Mouse (Mus musculus): ENCODE data around the gene Gm17349.

The Gm17349 gene

DNA sequence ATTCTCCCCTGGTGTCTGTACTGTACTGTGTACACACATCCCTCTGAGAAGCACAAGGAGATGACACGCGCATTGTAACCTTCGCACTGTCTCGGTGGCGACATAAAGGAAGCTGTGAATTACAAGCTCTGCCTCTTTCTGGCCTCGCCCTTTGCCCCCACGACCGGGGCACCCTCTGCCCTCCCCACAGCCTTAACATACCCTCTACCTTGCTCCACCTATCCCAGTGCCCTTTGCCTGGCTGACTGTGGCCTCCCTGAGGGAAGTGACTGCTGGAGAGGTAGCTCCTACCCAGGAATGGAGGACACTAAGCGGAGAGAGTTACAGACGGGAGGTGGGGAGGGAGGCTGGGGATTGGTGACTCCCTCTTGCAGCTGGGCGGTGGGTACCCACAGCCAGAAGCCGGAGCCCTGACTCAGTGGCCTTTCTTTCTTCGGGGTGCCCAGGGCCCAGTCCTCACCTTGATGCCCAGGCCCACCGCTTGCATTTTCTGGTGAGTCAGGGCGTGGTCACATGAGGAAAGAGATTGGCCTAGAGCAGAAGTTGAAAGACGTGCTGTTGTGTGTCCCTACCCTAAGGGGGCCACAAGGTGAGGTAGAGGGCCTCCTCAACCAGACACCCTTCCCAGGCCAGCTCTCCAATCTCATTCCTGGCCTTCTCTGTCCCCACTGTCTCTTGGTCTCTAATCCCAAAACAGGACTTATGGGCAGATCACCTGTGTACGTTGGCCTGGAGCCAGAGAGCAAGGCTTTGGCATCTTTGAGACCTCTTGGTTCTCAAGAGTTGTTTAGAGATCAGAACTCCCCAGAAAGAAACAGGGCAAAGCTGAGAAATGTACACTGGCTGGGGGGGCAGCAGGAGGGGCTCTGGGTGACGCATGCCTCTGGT, 4.8 kb downstream of the Gm17349 start:
- DNase-seq (ENCODE audit: low read depth, low spot score) = no peak

DNA sequence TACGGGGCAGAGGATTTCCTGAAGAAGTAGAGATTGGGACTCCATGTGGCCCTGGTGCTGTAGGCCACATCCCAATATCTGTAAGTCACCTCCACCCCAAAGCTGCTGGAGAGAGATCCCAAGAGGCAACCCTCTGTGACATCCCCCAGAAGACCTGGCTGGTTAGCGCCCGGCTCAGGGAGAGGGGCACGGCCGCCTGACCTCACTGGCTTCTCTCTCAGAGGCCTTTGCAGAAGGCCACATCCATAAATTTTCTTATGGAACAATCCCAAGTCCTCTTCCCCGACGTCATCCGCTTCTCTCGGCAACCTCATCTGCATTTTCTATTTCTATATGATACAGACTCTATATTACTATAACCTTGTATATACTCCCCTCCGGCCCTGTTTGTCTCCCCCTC, 5.6 kb downstream of the Gm17349 start:
- no peak for DNase-seq (ENCODE audit: low read depth, low spot score)

DNA sequence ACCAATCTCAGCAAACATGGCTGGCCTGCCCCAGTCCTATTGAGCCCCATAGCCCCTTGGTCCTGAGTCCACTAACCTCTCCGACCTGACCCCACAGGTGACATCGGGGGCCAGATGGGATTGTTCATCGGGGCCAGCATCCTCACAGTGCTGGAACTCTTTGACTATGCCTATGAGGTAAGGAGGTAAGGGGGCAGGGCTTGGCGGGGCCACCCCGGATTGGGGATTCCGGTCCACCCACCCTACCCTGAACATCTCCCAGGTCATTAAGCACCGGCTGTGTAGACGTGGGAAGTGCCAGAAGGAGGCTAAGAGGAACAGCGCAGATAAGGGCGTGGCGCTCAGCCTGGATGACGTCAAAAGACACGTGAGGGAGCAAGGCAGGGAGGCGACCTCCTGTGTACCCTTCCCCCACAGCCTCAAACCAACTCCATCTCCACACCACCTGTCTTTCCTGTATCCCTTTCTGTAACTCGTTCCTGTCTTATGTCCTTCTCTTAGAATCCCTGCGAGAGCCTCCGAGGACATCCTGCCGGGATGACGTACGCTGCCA, 6.7 kb downstream of the Gm17349 start:
- no peak for DNase-seq (ENCODE audit: low read depth, low spot score)

DNA sequence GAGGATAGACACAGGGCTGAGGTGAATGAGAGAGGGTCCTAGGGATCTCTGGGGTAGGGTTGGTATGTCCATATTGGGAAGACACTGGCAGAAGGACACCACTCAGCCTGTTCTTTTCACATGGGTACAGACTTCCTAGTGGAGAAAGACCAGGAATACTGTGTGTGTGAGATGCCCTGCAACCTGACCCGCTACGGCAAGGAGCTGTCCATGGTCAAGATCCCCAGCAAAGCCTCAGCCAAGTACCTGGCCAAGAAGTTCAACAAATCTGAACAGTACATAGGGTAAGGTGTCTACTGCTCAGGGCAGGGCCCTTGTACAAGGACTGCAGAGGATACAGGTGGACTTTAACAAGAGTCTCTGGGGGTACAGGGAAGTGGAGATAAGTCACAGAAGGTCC, 8.0 kb downstream of the Gm17349 start:
- DNase-seq (ENCODE audit: low read depth, low spot score) = no peak

DNA sequence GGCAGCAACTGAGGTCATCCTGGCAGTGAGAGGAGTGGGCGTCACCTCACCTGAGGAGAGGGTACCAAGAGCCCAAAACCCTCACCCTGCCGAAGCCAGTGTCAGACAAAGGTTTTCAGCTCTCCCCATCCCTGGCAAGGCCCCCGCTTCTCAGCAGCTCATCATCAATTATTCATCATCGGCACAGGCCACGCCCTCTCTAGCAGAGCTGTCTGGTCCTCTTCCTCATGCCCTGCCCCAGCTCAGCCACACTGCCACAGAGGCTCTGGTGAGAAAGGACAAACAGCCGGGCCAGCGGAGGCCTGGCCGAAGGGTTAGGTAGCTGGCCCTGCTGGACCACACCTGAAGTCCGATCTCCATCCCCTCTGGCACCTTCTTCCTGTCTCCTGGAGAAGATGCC, 13.3 kb downstream of the Gm17349 start:
- DNase-seq (ENCODE audit: low read depth, low spot score) = no peak

DNA sequence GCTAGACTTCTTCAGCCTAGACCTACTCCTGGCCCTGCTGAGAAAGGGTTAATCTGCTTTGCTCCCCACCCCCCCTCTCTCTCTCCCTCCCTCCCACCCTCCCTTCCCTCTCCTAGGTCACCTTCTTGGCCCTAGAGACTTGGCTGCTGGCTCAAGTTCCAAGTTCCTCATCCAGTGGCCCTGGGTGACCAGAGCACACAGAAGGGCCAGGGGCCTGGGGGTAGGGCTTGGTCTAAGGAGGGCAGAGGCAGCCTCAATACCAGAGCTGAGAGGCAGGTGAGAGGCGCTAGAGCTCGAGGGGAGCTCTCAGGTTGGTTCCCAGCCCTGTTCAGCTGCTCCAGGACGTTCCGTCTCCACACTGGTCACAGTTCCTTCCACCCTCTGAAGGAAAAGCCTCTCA, 14.4 kb downstream of the Gm17349 start:
- DNase-seq (ENCODE audit: low read depth, low spot score) = no peak

DNA sequence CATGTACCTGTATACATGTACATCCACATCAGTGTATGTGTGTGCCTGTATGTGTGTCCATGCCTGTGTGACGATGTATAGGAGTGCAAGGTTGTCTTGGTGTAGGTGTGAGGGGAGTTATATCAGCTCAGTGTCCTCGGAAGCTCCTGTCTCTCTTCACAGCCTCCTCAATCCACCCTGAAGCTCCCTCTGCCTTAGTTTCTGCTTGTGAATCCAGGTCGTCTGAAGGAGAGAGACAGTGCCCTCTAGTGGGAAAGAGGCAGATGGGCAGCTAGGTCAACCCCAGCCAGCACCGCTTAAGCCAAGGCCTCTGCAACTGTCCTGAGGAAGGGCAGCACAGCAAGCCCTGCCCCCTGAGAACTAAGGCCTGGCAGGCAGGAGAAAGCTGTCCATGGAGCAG, 16.6 kb downstream of the Gm17349 start:
- DNase-seq (ENCODE audit: low read depth, low spot score) = peak; percentile 65

DNA sequence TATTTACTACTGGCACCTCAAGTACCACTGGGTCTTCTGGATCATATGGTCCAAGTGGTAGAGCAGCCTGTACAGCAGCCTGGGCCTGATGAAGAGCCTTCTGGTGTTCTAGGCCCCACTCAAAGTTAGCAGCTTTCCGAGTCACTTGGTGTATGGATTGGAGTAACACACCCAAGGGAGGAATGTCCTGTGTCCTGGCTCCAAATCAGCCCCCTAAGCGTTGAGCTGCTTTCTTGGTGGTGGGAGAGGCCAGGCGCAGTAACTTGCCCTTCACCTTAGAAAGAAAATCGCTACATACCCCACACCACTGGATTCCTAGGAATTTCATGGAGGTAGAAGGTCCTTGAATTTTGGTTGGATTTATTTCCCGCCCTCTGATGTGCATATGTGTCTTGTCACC, 21.1 kb downstream of the Gm17349 start:
- DNase-seq (ENCODE audit: low read depth, low spot score) = no peak

DNA sequence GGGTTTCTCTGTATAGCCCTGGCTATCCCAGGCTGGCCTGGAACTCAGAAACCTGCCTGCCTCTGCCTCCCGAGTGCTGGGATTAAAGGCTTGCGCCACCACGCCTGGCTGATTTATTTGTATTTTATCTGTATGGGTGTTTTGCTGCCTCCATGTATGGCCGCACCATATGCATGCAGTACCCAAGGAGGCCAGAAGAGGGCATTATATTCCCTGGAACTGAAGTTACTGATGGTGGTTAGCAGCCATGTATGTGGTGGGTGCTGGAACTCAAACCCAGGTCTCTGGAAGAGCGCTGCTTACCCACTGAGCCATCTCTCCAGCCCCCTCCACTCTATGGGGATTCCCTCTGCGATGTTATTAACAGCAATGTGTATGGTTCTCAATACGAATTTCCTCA, 22.4 kb downstream of the Gm17349 start:
- DNase-seq (ENCODE audit: low read depth, low spot score) = peak; percentile 61

DNA sequence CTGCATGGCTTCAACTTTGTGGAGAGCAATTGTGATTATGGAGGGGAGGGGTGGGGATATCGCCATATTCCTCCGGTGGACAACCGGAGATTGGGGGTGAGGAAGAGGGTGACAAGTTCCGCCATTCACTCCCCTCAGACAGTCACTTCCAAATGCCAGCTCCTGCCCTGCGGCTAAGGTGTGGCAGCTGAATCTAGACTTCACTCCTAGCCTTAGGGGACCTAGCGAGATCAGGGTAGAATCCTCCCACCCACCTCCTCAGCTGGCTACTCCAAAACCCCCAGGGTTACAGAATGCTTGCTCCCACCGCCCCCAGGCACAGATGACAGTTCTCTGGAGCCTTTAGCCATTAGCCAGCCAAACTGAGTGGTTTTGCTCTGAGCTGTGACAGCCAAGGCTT, 26.3 kb downstream of the Gm17349 start:
- DNase-seq (ENCODE audit: low read depth, low spot score) = no peak

DNA sequence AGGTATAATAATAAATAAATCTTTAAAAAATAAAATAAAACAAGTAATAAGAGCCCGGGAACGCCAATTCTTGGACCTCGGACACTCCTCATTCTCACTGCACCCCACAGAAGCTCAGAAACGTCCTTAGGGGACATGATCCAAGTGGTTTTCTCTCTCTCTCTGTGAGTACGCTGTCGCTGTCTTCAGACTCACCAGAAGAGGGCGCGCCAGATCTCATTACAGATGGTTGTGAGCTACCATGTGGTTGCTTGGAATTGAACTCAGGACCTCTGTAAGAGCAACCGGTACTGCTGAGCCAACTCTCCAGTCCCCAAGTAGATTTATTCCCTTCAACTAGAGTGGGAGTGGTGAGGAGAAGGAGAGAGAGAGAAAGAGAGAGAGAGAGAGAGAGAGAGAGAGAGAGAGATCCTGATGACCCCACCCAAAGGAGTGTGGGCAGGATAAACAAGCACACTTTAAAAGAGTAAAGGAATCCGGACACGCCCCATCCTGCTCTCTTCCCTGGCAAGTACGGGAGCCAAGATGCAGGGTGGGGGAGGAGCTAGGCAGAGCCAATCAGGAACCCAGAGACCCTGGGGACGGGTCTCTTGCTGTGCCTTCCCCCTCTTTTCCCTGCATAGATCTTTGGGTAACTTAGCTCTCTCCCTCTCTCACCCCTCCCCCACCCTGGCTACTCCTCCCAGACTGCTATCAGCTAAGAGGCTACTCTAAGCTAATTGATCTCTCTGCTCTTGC, 27.1 kb downstream of the Gm17349 start:
- DNase-seq (ENCODE audit: low read depth, low spot score) = peak; percentile 69

DNA sequence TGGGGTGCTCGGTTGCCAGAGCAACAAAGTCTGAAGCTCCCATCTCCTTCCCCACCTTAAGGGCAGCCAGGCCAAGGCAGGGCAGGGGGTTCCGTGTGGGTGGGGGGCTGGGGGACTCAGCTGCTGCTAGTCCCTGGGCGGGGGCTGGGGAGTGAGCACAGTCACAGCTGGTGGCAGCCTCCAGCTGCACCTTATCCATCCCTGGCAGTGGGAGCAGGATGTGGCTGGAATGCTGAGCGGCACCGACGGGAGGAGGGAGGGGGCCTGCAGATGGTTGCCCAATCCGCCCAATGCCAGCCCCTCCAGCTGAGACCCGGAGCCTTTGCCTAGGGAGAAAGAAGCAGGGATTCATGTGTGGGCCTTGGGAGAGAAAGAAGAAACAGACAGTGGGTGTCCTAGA, 28.2 kb downstream of the Gm17349 start:
- no peak for DNase-seq (ENCODE audit: low read depth, low spot score)

DNA sequence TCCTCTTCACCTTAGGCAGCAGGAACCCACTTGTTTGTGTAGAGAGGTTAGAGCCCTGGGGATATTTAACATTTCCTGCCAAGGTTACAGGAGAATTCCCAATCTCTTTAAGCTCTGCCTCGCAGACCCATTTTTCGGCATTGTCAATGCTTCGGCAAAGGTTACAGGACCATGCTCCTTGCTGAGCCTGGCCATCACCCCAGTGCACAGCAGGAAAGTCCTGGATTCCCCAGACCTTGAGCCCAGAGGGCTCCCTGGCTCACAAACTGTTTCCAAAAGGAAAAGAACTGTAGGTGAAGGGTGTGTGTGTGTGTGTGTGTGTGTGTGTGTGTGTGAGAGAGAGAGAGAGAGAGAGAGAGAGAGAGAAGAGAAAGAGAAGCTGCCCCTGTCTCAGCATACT, 30.4 kb downstream of the Gm17349 start:
- DNase-seq (ENCODE audit: low read depth, low spot score) = no peak

DNA sequence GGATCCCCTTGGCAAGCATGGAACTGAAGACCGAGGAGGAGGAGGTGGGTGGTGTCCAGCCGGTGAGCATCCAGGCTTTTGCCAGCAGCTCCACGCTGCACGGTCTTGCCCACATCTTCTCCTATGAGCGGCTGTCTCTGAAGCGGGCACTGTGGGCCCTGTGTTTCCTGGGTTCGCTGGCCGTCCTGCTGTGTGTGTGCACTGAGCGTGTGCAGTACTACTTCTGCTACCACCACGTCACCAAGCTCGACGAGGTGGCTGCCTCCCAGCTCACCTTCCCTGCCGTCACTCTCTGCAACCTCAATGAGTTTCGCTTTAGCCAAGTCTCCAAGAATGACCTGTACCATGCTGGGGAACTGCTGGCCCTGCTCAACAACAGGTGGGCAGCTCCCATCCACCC, 33.5 kb downstream of the Gm17349 start:
- DNase-seq (ENCODE audit: low read depth, low spot score) = no peak

DNA sequence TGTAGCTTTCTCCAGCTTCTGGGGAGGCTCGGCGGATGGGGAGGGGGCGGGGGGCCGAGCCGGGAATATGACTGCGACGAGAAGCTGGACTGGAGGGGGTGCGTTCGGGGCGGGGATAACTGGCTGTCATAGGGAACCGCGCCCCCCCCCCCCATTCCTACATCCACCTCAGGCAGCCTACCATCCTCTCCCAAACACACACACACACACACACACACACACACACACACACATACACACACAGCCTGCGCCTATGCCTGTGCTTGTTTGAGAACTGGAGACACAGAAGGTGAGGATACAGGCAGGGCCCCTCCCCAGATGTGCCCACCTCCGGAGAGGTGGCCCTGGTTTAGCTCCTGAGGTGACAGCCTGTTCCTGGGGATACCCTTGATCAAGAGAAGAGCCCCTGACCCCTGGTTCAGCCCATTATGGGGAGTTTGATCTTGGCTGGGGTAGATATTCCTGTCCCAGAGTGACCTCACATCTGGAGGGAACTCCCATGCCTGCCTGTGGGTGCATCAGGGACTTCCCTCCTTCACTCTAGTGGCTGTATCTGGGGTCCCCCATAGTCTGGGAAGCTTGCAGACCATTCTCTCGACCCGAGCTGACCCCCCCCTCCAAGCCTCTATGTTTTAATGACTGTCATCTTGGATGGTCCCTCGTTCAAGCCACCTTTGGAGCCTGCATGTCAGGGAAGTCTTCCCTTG, 34.2 kb downstream of the Gm17349 start:
- no peak for DNase-seq (ENCODE audit: low read depth, low spot score)

DNA sequence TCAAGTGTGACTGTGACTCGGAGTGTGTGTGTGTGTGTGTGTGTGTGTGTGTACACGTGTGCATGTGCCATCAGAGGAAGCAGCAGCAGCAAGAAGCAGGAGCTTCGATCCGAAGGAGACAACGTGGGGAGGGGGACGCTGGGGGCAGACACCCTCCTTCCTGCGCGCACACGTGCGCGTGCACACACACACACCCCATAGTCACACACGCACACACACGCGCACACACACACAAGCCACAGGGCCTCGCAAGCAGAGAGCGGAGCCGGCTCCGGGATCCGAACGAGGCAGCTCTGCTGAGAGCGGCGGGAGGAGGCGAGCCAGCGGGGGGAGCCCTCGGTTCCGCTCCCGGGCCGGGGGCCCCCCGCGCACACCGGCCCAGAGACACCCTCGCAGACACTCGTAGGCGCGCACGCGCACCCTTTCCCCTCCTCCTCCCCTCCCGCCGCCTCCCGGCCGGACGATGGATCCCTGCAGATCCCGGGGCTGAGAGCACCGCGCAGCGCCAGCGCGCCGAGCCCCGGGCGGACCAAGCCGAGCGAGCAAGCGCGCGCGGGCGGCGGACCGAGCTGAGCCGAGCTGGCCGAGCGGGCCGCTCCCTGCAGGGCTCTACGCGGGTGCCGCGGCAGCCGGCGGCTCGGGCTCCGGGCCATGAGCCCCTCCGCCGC, 35.0 kb downstream of the Gm17349 start, which contains the start of gene Asic1:
TSS of gene Asic1 (plus strand) at position 215 of the 668 bp plus-strand sequence.
- DNase-seq (ENCODE audit: low read depth, low spot score) = no peak

DNA sequence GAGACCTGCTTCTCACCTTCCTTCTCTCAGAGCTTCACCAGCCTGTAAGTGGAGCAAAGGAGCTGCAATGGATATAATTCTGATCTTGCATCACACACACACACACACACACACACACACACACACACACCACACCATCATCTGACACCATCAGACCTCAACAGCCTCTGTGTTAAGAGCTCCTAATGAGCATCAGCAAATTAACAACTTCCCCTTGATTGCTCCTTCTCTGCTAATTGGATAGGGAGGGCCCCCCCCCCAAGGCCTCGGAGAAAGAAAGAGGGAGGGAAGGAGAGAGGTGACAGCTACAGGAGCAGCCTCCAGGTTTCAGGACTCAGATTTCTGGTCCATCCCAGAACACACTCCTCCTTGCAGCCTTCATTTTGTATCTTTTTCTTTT, 35.9 kb downstream of the Gm17349 start:
- DNase-seq (ENCODE audit: low read depth, low spot score) = no peak

DNA sequence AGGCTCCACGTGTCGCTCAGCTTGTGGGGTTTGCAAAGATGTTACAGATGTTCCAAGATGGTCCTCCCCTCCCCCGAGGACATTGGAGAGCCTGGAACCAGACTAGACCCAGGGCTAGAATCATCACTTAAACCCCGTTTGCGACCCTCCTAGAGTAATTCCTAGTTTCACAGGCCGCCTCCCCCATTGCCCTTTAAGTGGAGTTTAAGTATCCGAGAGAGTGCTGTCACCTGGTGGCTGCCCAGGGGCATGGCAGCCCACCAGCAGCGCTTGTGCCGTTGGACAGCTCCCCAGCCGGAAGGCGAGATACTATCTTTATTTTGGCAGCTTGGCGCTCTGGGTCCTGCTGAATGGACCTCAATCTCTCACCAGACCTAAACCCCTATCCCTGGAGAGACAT, 36.4 kb downstream of the Gm17349 start:
- peak; percentile 76 for DNase-seq (ENCODE audit: low read depth, low spot score)

DNA sequence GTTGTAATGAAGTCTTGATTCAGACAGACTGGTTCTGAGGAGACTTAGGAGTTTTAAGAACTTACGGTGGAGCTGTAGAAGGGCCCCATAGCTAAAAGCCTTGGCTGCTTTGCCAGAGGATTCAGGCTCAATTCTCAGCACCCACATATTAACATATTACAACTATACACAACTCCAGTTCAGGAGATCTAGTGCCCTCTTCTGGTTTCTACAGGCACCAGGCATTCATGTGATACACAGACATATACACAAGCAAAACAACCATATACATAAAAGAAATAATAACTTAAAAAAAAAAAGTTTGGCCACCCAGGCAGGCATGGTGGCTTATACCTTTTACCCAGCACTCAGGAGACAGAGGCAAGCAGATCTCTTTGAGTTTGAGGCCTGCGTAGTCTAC, 37.7 kb downstream of the Gm17349 start:
- DNase-seq (ENCODE audit: low read depth, low spot score) = no peak

DNA sequence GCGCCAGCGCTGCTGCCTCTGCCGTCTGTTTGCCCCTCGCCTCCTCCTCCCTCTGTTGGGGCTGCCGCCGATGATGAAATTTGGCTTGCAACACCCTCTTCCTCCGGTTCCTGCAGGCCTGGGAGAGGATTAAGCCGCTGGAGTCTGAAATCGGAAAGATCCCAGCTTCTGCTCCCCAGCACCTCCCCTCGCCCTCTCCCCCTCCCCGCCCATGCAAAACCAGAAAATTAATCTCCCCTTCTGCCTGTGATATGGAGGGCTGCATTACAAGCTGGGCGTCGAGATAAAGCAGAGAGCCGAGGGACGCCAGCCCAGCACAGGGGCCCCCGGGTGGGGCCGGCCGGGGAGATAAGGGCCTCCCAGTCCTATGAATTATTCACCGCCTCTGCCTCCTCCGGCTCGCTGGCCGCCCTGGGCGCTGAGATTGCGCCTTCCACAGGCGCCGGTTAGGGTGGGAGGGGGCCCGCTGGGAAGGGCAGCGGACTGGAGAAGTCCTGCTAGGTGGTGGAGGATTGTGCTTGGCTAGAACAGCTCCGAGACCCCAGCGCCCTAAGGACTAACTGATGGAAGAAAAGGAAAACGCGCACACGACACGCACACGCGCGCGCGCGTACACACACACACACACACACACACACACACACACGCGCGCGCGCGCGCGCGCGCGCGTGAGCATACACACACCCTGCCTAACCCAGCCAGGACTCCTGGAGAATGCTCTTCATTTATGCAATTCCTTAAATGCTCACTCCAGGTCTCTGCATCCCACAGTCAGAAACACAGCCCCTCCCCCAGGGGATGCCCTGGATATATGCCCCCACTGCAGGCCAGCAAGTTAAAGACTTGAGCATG, 40.5 kb downstream of the Gm17349 start:
- DNase-seq (ENCODE audit: low read depth, low spot score) = no peak
